Mouse (Mus musculus) stomach, postnatal 0 days (tissue): ENCODE data around the gene Akap6.

Experiments used
- CTCF ChIP-seq: IDR thresholded peaks from 2 replicates; pipeline ENCODE4 v1.5.1; 2016; ENCODE audit warnings: antibody characterized with exemption, low read depth, mild to moderate bottlenecking, moderate library complexity
- EP300 ChIP-seq: optimal IDR thresholded peaks from 2 replicates; pipeline ENCODE3; 2016; ENCODE audit warnings: antibody characterized with exemption

- TF ChIP-seq CTCF (no peak), EP300 (no peak)
These were observed 94.9 kb downstream of the Akap6 start for GRCm38 (mm10) chr12:52794131-52794530.
